Mouse (Mus musculus): ENCODE results near the gene Cmss1. TPM values are rescaled to one million over a fixed set of nuclear protein-coding genes. Genes with fewer than 3 reads are reported as not detected.

The Cmss1 gene
- total and polyA plus RNA-seq, 2 experiments from 2014 or later, result 12.0 to 43.4 TPM

DNA sequence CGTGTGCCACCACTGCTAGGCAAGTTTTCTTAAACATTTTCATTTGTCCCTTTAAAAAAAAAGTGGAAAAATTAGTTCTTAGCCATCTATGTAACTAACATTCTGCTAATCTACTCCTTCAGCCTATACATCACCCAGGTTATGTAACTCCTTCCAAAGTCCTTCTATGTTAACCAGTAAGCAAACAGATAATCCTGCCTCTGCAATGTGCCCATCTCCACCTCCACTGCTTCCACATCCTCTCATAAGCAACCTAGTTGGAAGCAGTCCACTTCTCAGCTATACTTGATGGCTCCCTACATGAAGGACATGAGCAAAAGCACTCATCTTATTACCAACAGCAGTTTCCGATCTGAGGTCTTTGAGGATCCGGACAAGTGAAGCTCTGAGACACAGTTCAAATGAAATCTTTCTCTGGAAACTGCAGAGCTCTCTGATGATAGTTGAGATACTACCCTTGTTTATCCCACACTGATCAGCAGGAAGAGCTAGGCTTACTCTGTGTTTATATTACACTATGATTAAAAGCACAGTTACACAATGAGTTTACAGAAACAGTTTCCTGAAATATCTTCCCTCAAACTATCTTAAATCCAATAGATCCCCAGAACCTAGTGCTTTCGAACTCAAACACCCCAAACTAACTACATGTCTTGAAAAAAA, 9.2 kb downstream of the Cmss1 start:
- no peak overlapping the region for H3K9ac ChIP-seq
- WGBS, result 95% methylated on average over 4 of the region's 4 CpGs
- H3K27ac ChIP-seq (ENCODE audit: low read depth, low read length), result no peak overlapping the region
- no peak for ATAC-seq
- no peaks in the 10 kb centered on the region for H3K36me3 ChIP-seq (ENCODE audit: insufficient read depth)
- H3K4me2 ChIP-seq (ENCODE audit: low read depth), result no peak overlapping the region
- H3K4me3 ChIP-seq (ENCODE audit: low read depth, low read length), result no peak overlapping the region
- no peaks in the 10 kb centered on the region for H3K4me1 ChIP-seq (ENCODE audit: insufficient read depth)
- no peak for DNase-seq
- TF ChIP-seq CTCF (IDR thresholded peaks at IDR 0.05; ENCODE audit: low read depth), result no peak
- H3K27me3 ChIP-seq (ENCODE audit: insufficient read depth, low read length), result no peaks in the 10 kb centered on the region
- H3K9me3 ChIP-seq (ENCODE audit: low read length), result no peaks in the 10 kb centered on the region

DNA sequence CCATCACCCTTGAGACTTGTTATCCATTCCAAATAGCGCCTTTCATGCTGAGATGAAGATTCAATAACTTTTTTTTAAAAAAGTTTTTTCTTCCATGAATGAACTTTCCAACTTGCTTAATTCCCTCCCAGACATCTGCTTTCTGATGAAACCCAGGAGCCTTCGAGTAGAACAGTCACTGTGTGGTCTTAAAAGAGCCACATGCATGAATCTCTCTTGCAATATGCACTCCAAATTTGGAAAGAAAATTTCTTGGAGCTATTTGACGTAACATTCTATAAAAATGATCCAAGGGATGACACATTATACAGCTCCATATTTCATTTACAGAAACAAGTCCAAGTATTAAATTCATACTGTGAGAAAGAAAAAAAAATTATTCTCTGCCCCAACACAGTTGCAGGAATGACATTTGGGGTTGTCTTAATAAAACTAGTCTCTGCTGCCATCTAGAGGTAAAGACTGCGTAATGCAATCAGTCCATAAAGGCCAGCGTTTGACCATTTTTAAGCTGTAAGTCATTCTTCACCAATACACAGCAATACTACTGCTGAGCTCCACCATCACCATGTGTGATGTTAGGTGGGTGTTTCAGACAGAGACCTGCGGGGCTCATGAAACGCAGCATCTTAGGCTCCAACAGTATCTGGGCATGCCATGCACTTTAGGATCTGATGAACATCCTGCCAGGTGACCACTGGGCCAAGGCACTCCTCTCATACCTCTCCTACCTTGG, 13.1 kb downstream of the Cmss1 start:
- peak; percentile 84 for TF ChIP-seq CTCF (IDR thresholded peaks at IDR 0.05; ENCODE audit: low read depth)
- Histone ChIP-seq H3K27ac (ENCODE audit: low read depth, low read length) (no peak overlapping the region), H3K9ac (no peak overlapping the region), H3K4me3 (ENCODE audit: low read depth, low read length) (no peak overlapping the region), H3K36me3 (ENCODE audit: insufficient read depth) (no peaks in the 10 kb centered on the region), H3K4me1 (ENCODE audit: insufficient read depth) (no peaks in the 10 kb centered on the region), H3K9me3 (ENCODE audit: low read length) (no peaks in the 10 kb centered on the region), H3K4me2 (ENCODE audit: low read depth) (no peak overlapping the region), H3K27me3 (ENCODE audit: insufficient read depth, low read length) (no peaks in the 10 kb centered on the region)
- DNase-seq (peak; percentile 82), ATAC-seq (peak; percentile 69)
- WGBS, result 37% methylated on average over 7 of the region's 7 CpGs

GRCm38 (mm10) chr16:57585201-57585600, 21.5 kb downstream of the Cmss1 start:
- no peak overlapping the region for H3K27ac ChIP-seq (ENCODE audit: low read depth, low read length)
- no peaks in the 10 kb centered on the region for H3K27me3 ChIP-seq (ENCODE audit: insufficient read depth, low read length)
- H3K4me3 ChIP-seq (ENCODE audit: low read depth, low read length), result no peak overlapping the region
- 40% methylated on average over 3 of the region's 3 CpGs for WGBS
- no peak overlapping the region for H3K9ac ChIP-seq
- H3K36me3 ChIP-seq (ENCODE audit: insufficient read depth), result no peaks in the 10 kb centered on the region
- ATAC-seq, result no peak
- TF ChIP-seq CTCF (IDR thresholded peaks at IDR 0.05; ENCODE audit: low read depth), result no peak
- H3K9me3 ChIP-seq (ENCODE audit: low read length), result no peaks in the 10 kb centered on the region
- H3K4me2 ChIP-seq (ENCODE audit: low read depth), result no peak overlapping the region
- no peak for DNase-seq
- no peaks in the 10 kb centered on the region for H3K4me1 ChIP-seq (ENCODE audit: insufficient read depth)

DNA sequence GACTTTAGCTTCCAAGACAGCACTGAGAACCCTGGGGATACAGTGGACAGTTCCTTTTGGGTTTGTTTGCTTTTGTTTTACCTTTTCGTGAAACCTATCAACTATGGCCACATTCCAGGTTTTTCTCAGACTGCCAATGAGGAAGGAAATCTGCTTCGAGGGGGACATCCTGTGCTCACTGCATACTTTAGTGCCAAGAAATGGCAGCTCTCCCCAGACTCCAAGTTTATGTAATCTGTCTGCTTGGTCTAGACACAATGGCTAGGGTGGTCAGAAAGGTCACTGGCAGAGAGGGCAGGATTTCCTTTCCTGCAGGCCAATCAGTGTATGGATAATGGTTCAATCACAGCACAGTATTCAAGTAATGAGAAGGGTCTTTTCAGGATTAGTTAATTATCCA, 24.7 kb downstream of the Cmss1 start:
- Histone ChIP-seq H3K27ac (ENCODE audit: low read depth, low read length) (no peak overlapping the region), H3K36me3 (ENCODE audit: insufficient read depth) (no peaks in the 10 kb centered on the region), H3K4me1 (ENCODE audit: insufficient read depth) (no peaks in the 10 kb centered on the region), H3K4me3 (ENCODE audit: low read depth, low read length) (no peak overlapping the region), H3K9ac (no peak overlapping the region), H3K27me3 (ENCODE audit: insufficient read depth, low read length) (no peaks in the 10 kb centered on the region), H3K9me3 (ENCODE audit: low read length) (no peaks in the 10 kb centered on the region), H3K4me2 (ENCODE audit: low read depth) (no peak overlapping the region)
- no peak for DNase-seq
- TF ChIP-seq CTCF (IDR thresholded peaks at IDR 0.05; ENCODE audit: low read depth), result no peak
- 74% methylated on average over 2 of the region's 2 CpGs for WGBS
- ATAC-seq, result no peak

- ATAC-seq, result no peak
- Histone ChIP-seq H3K27me3 (ENCODE audit: insufficient read depth, low read length) (no peaks in the 10 kb centered on the region), H3K4me1 (ENCODE audit: insufficient read depth) (no peaks in the 10 kb centered on the region), H3K36me3 (ENCODE audit: insufficient read depth) (no peaks in the 10 kb centered on the region), H3K4me3 (ENCODE audit: low read depth, low read length) (no peak overlapping the region), H3K9ac (no peak overlapping the region), H3K9me3 (ENCODE audit: low read length) (no peaks in the 10 kb centered on the region), H3K27ac (ENCODE audit: low read depth, low read length) (no peak overlapping the region), H3K4me2 (ENCODE audit: low read depth) (no peak overlapping the region)
- WGBS, result 66% methylated on average over 7 of the region's 7 CpGs
- TF ChIP-seq CTCF (IDR thresholded peaks at IDR 0.05; ENCODE audit: low read depth), result no peak
- DNase-seq, result no peak
These were observed 26.6 kb downstream of the Cmss1 start for GRCm38 (mm10) chr16:57580041-57580440.

- peak; percentile 28; the same call in 1 of the 2 replicates for TF ChIP-seq CTCF (IDR thresholded peaks at IDR 0.05; ENCODE audit: low read depth)
- 96% methylated on average over 1 of the region's 1 CpGs for WGBS
- Histone ChIP-seq H3K4me3 (ENCODE audit: low read depth, low read length) (no peak overlapping the region), H3K4me2 (ENCODE audit: low read depth) (no peak overlapping the region), H3K36me3 (ENCODE audit: insufficient read depth) (no peaks in the 10 kb centered on the region), H3K4me1 (ENCODE audit: insufficient read depth) (no peaks in the 10 kb centered on the region), H3K9me3 (ENCODE audit: low read length) (no peaks in the 10 kb centered on the region), H3K27me3 (ENCODE audit: insufficient read depth, low read length) (no peaks in the 10 kb centered on the region), H3K9ac (no peak overlapping the region), H3K27ac (ENCODE audit: low read depth, low read length) (no peak overlapping the region)
- no peak for ATAC-seq
- no peak for DNase-seq
These were observed 29.1 kb downstream of the Cmss1 start for GRCm38 (mm10) chr16:57577519-57577918.

DNA sequence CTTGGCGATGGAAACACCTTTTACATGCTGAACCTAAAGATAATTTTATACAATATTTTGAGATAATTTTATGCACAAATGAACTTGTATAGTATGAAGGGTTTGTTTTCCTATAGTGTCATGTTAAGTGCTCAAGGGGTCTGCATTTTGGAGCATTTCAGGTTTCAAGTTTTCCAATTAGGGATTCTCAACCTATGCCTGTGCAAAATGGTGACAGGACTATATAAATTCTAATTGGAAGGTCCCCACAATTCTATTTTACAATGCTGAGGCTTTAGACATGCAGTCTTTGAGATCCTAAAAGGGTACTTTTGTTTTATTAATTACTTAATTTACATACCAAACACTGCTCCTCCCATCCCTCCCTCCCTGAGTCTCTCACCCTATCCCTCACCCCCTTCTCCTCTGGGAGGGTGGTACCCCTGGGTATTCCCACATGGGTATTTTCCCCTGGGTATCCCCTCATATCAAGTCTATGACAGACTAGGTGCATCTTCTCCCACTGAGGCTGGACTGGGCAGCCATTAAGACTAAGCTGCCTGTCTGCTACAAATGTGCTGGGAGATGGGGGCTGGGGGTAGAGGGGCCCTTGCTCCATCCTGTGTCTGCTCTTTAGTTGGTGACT, 30.8 kb downstream of the Cmss1 start:
- WGBS, result 59% methylated on average over 1 of the region's 1 CpGs
- no peaks in the 10 kb centered on the region for H3K36me3 ChIP-seq (ENCODE audit: insufficient read depth)
- no peaks in the 10 kb centered on the region for H3K9me3 ChIP-seq (ENCODE audit: low read length)
- H3K4me1 ChIP-seq (ENCODE audit: insufficient read depth), result no peaks in the 10 kb centered on the region
- no peak overlapping the region for H3K27ac ChIP-seq (ENCODE audit: low read depth, low read length)
- H3K4me2 ChIP-seq (ENCODE audit: low read depth), result no peak overlapping the region
- ATAC-seq (no peak), DNase-seq (no peak)
- H3K9ac ChIP-seq, result no peak overlapping the region
- no peaks in the 10 kb centered on the region for H3K27me3 ChIP-seq (ENCODE audit: insufficient read depth, low read length)
- no peak overlapping the region for H3K4me3 ChIP-seq (ENCODE audit: low read depth, low read length)
- TF ChIP-seq CTCF (IDR thresholded peaks at IDR 0.05; ENCODE audit: low read depth), result no peak

Data from forebrain, postnatal 0 days (tissue).